Mouse (Mus musculus): ENCODE measurements at regions not wholly inside any gene's neighbourhood (a gene's known extent, or its start where the extent isn't known, plus 50 kb on each side); places are given as distances from the start of the nearest gene placed in this dataset.

DNA sequence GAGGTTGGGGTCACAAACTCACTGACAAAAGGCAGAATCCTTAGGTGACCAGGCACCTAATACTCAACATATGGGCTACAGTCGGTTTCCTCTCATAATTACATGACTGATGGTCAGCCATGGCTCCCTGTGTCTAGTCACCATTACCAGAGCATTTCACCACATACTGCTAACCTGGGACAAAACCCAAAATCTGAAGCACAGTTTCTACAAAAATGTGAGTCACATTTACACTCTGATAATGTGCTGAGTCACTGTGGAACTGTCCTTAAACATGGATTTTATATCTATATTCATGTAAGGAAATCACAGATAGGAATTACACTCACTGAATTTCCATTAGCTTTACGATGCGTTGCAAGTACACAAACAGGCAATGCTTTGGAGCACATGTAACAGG lies 267.1 kb downstream of the Gm11361 start:
- no peak for TF ChIP-seq CTCF (IDR thresholded peaks at IDR 0.05; ENCODE audit: low read depth)
- no peak for TF ChIP-seq EP300 (IDR thresholded peaks at IDR 0.05; ENCODE audit: low read depth)
